Mouse (Mus musculus) bone marrow, adult 2 months (tissue): ENCODE measurements around the gene Cby3. TPM values are rescaled to one million over a fixed set of nuclear protein-coding genes. Genes with fewer than 3 reads are reported as not detected.
A peak's percentile ranks its signal among the peaks of the same experiment; 100 is the strongest.
"Not testable (repeated sequence)": the region's sequence is repeated elsewhere in the genome, so short reads cannot be mapped to it uniquely, and the experiment has no call there.

ENCODE experiments used
- H3K27ac ChIP-seq: fragments of 200-500 bp; 2 replicates; pipeline ENCODE4 v1.5.1; 2012; ENCODE audit warnings: low read depth, mild to moderate bottlenecking, control low read depth, inconsistent platforms, low read length; ENCODE audit not compliant: control insufficient read depth, poor library complexity, insufficient read depth
- H3K4me1 ChIP-seq: fragments of 200-500 bp; 2 replicates; pipeline ENCODE4 v1.6.1; 2011; ENCODE audit warnings: low read length; ENCODE audit not compliant: control insufficient read depth, insufficient read depth
- H3K4me3 ChIP-seq: fragments of 200-500 bp; replicated peaks from 2 replicates; pipeline ENCODE3; 2011; ENCODE audit warnings: mild to moderate bottlenecking, low read depth, low read length, control low read depth; ENCODE audit not compliant: control insufficient read depth
- CTCF ChIP-seq: fragments of 200-500 bp; IDR thresholded peaks from 2 replicates; pipeline ENCODE4 v1.5.1; 2011; ENCODE audit warnings: low read length, control low read depth; ENCODE audit not compliant: control insufficient read depth, insufficient read depth
- POLR2A ChIP-seq: fragments of 200-500 bp; IDR thresholded peaks from 2 replicates; pipeline ENCODE4 v1.6.1; 2011; ENCODE audit warnings: low read depth, mild to moderate bottlenecking, control low read depth, low read length, borderline replicate concordance; ENCODE audit not compliant: control insufficient read depth
- WGBS: fragments of 180-500 bp; shearing (Covaris S2); methylation state at CpG from one replicate; pipeline ENCODE4 v1.1.7; 2018; 5-methylcytosine and 5-hydroxymethylcytosine counted together
- polyA plus RNA-seq: library from polyadenylated mRNA; stranded (reverse); fragments of >200 nt; gene quantifications from 2 replicates; pipeline ENCODE4 v1.2.4, GENCODE M21; 2011; ENCODE audit warnings: low replicate concordance; ENCODE audit not compliant: missing spikeins, insufficient read depth, insufficient read length

The Cby3 gene
- polyA plus RNA-seq, 1 experiment = not detected

GRCm38 (mm10) chr11:50352177-50352576 is 2.1 kb upstream of the Cby3 start:
- no peak for TF ChIP-seq POLR2A
- no peak for TF ChIP-seq CTCF
- WGBS = 61% methylated on average over 2 of the region's 2 CpGs
- Histone ChIP-seq H3K4me3 (no peak overlapping the region), H3K27ac (no peak overlapping the region), H3K4me1 (peaks cover 2% of the 10 kb centered on the region; the same call in 1 of the 2 replicates)

GRCm38 (mm10) chr11:50354851-50355250 is 589 bp downstream of the Cby3 start:
- TF ChIP-seq POLR2A (no peak), CTCF (no peak)
- no peak overlapping the region for H3K4me3 ChIP-seq
- H3K4me1 ChIP-seq = no peaks in the 10 kb centered on the region; the same call in 1 of the 2 replicates
- H3K27ac ChIP-seq = no peak overlapping the region
- 85% methylated on average over 3 of the region's 3 CpGs for WGBS

GRCm38 (mm10) chr11:50355395-50355794 is 1.1 kb downstream of the Cby3 start:
- H3K27ac ChIP-seq = no peak overlapping the region

GRCm38 (mm10) chr11:50358950-50359861 is 4.9 kb downstream of the Cby3 start:
- H3K27ac ChIP-seq = peak overlapping the region; percentile 26; the same call in 1 of the 2 replicates
- TF ChIP-seq POLR2A (no peak), CTCF (no peak)
- 2% methylated on average over 74 of the region's 74 CpGs for WGBS
- H3K4me3 ChIP-seq = peak overlapping the region; percentile 75
- no peaks in the 10 kb centered on the region; the same call in 1 of the 2 replicates for H3K4me1 ChIP-seq

More at GRCm38 (mm10) chr11:50355395-50355794, 1.1 kb downstream of the Cby3 start:
- Histone ChIP-seq H3K4me3 (no peak overlapping the region), H3K4me1 (no peaks in the 10 kb centered on the region; the same call in 1 of the 2 replicates)
- 11% methylated on average over 1 of the region's 1 CpGs for WGBS
- no peak for TF ChIP-seq POLR2A
- no peak for TF ChIP-seq CTCF

- not testable (repeated sequence) for H3K4me3 ChIP-seq, H3K27ac ChIP-seq
- 70% methylated on average over 1 of the region's 1 CpGs for WGBS
These were observed 7.0 kb downstream of the Cby3 start for GRCm38 (mm10) chr11:50361282-50361681.

GRCm38 (mm10) chr11:50364548-50364947 is 10.3 kb downstream of the Cby3 start:
- Histone ChIP-seq H3K27ac (no peak overlapping the region), H3K4me3 (no peak overlapping the region), H3K4me1 (peaks cover 4% of the 10 kb centered on the region; the same call in 1 of the 2 replicates)
- TF ChIP-seq CTCF (peak; percentile 72), POLR2A (no peak)
- 3% methylated on average over 4 of the region's 4 CpGs for WGBS

More at GRCm38 (mm10) chr11:50361282-50361681, 7.0 kb downstream of the Cby3 start:
- H3K4me1 ChIP-seq = not testable (repeated sequence)

GRCm38 (mm10) chr11:50365322-50365721 is 11.1 kb downstream of the Cby3 start:
- no peak for TF ChIP-seq POLR2A
- TF ChIP-seq CTCF = no peak

GRCm38 (mm10) chr11:50367531-50367930 is 13.3 kb downstream of the Cby3 start:
- 91% methylated on average over 9 of the region's 9 CpGs for WGBS
- Histone ChIP-seq H3K27ac (no peak overlapping the region), H3K4me3 (no peak overlapping the region), H3K4me1 (peaks cover 4% of the 10 kb centered on the region; the same call in 1 of the 2 replicates)
- TF ChIP-seq POLR2A = no peak
- no peak for TF ChIP-seq CTCF

More at GRCm38 (mm10) chr11:50365322-50365721, 11.1 kb downstream of the Cby3 start:
- no peak overlapping the region for H3K4me3 ChIP-seq
- no peak overlapping the region for H3K27ac ChIP-seq
- peaks cover 4% of the 10 kb centered on the region; the same call in 1 of the 2 replicates for H3K4me1 ChIP-seq
